Mouse (Mus musculus) midbrain, embryonic 11.5 days (tissue): ENCODE results near the gene Polrmt. TPM values are rescaled to one million over a fixed set of nuclear protein-coding genes. Genes with fewer than 3 reads are reported as not detected.
"Not testable (repeated sequence)": the region's sequence is repeated elsewhere in the genome, so short reads cannot be mapped to it uniquely, and the experiment has no call there.

Source experiments
- ATAC-seq: fragments of 200-750 bp; cut with Nextera tagmentation; 2 replicates; pipeline ENCODE4 v1.8.0; 2017; ENCODE audit warnings: moderate TSS enrichment, moderate library complexity; ENCODE audit not compliant: low FRiP score
- DNase-seq: peaks from one replicate; pipeline ENCODE4 v3.0.0; 2015; ENCODE audit warnings: low spot score; ENCODE audit errors: missing footprints
- H3K27ac ChIP-seq: fragments of 300-500 bp; sonication (generic); 2 replicates; pipeline ENCODE4 v1.5.1; 2014; ENCODE audit warnings: low read depth, low read length
- H3K27me3 ChIP-seq: fragments of 300-500 bp; sonication (generic); 2 replicates; pipeline ENCODE4 v1.6.1; 2014; ENCODE audit warnings: mild to moderate bottlenecking, low read length, moderate library complexity, mixed read lengths; ENCODE audit not compliant: control insufficient read depth, insufficient read depth
- H3K36me3 ChIP-seq: fragments of 300-500 bp; sonication (generic); 2 replicates; pipeline ENCODE4 v1.6.1; 2014; ENCODE audit warnings: mild to moderate bottlenecking, low read length, moderate library complexity, mixed read lengths; ENCODE audit not compliant: control insufficient read depth, insufficient read depth
- H3K4me1 ChIP-seq: fragments of 300-500 bp; sonication (generic); 2 replicates; pipeline ENCODE4 v1.6.1; 2014; ENCODE audit warnings: low read length; ENCODE audit not compliant: control insufficient read depth, insufficient read depth
- H3K4me2 ChIP-seq: fragments of 300-500 bp; sonication (generic); 2 replicates; pipeline ENCODE4 v1.6.1; 2014; ENCODE audit warnings: mild to moderate bottlenecking, moderate library complexity
- H3K4me3 ChIP-seq: fragments of 300-500 bp; sonication (generic); 2 replicates; pipeline ENCODE4 v1.5.1; 2014; ENCODE audit warnings: low read depth, low read length
- H3K9ac ChIP-seq: fragments of 300-500 bp; sonication (generic); 2 replicates; pipeline ENCODE4 v1.6.1; 2014; ENCODE audit warnings: low read length
- H3K9me3 ChIP-seq: fragments of 300-500 bp; sonication (generic); 2 replicates; pipeline ENCODE4 v1.6.1; 2016; ENCODE audit warnings: low read length; ENCODE audit not compliant: control insufficient read depth
- WGBS: fragments of 180-500 bp; shearing (Covaris S2); extraction: QIAGEN DNeasy Blood & Tissue Kit; methylation state at CpG from one replicate; pipeline ENCODE4 v1.1.7; 2014; 5-methylcytosine and 5-hydroxymethylcytosine counted together
- polyA plus RNA-seq: library from polyadenylated mRNA; unstranded; fragments of >200 nt; fragmentation: Nextera tagmentation; extraction: Ambion mirVana; gene quantifications from 2 replicates; pipeline ENCODE4 v1.2.1, GENCODE M21; 2014

Gene Polrmt
- polyA plus RNA-seq, 1 experiment from 2014 or later, result 31.2 TPM

DNA sequence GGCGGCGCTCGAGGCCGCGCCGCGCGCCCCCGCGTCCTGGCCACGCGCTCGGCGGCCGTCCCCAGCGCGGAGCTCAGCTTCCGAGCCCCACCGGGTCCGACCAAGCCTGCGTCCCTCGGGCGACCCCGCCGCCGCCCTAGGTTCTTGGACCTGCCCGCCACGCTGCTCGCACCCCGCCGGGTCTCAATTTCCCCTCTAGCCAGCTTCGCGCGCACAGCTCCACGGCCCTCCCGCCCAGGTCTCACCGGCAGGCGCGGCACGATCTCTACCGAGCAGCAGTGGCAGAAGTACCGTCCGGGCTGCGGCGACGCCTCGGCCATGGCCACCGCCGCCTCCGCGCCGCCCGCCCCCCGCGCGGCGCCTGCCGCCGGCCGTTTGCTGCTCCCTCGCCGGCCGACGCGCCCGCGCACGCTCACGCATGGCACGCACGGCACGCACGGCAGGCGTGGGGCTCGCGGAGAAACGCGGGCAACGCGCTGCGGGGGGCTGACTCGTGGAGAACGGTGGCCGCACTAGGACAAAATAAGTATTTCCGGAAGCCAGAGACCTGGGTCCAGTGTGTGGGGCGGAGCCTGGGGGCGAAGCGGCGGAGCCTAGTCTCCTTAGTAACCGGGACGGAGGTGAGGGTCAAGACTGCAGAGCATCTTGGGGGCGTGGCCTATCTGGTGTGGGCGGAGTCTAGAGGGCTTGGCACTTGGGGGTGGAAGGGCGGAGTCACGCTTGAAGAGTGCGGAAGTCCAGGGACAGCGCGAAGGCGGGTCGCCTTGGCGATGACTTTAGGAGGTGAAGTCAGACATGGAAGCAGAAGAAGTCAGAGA lies 20.3 kb upstream of the Polrmt start, which contains the start of gene Rnf126:
TSS of gene Rnf126 (minus strand) at position 445 of the 818 bp plus-strand sequence.
- H3K36me3 ChIP-seq, result peaks cover 5% of the 10 kb centered on the region; the same call in 1 of the 2 replicates
- under 1% methylated on average over 82 of the region's 101 CpGs for WGBS
- no peaks in the 10 kb centered on the region for H3K9me3 ChIP-seq
- peak within 1 kb of the TSS; percentile 95 for H3K4me2 ChIP-seq
- peaks cover 22% of the 10 kb centered on the region for H3K4me1 ChIP-seq
- DNase-seq (peak; percentile 100), ATAC-seq (peak; percentile 92)
- H3K27me3 ChIP-seq, result no peaks in the 10 kb centered on the region
- peak within 1 kb of the TSS; percentile 97 for H3K4me3 ChIP-seq
- H3K9ac ChIP-seq, result peak within 1 kb of the TSS; percentile 97
- peak within 1 kb of the TSS; percentile 78 for H3K27ac ChIP-seq

DNA sequence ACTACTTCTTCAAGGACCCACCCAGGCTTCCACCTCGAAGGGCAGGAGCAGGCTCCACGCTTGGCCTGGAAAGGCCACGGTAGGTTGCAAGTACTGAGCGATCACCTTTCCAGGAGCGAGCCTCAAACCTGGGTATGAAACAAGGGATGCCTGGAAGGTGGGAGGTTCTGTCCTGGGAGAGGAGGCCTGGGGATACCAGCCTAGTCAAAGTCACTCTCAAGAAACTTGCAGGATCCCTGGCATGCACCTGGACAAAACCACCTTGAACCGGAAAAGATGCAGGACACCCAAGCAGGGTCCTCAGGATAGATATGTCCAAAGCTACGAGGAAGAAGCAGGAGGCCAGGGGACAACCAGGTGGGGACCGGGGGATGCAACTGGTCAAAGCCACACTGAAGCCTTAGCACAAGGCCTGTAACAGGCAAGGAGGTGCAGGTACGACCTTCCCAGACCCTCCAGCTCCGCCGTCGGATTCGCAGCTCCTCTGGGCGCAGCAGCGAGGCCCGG lies 19.7 kb upstream of the Polrmt start:
- peaks cover 12% of the 10 kb centered on the region for H3K36me3 ChIP-seq
- H3K4me1 ChIP-seq, result peaks cover 22% of the 10 kb centered on the region
- H3K9ac ChIP-seq, result peak overlapping the region; percentile 97
- peak overlapping the region; percentile 78 for H3K27ac ChIP-seq
- H3K4me2 ChIP-seq, result peak overlapping the region; percentile 95
- DNase-seq, result no peak
- peak overlapping the region; percentile 97 for H3K4me3 ChIP-seq
- ATAC-seq, result no peak
- H3K27me3 ChIP-seq, result no peaks in the 10 kb centered on the region
- 12% methylated on average over 13 of the region's 16 CpGs for WGBS
- no peaks in the 10 kb centered on the region for H3K9me3 ChIP-seq

DNA sequence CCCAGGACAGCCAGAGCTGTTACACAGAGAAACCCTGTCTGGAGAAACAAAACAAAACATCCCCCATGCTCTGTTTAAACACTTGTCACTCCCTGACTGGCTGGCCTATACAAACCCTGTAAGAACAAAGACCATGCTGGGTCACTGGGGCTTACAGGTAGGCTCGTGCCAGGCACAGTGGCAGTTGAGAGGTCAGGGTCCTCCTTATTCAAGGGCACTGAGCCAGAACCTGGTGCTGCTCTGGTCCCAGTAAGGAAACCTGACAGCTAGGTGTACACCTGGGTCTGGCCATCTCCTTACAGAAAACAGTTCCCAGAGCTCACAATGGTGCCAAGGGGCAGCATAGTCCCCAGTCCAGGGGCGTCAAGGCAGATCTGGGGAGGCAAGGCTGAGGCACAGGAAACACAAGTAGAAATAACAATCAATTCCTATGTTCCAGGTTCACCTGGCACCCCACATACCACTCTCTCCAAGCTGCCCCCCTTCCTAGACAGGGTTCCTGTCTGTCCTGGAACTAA lies 18.9 kb upstream of the Polrmt start:
- ATAC-seq, result no peak
- H3K4me1 ChIP-seq, result peaks cover 22% of the 10 kb centered on the region
- no peak overlapping the region for H3K27ac ChIP-seq

DNA sequence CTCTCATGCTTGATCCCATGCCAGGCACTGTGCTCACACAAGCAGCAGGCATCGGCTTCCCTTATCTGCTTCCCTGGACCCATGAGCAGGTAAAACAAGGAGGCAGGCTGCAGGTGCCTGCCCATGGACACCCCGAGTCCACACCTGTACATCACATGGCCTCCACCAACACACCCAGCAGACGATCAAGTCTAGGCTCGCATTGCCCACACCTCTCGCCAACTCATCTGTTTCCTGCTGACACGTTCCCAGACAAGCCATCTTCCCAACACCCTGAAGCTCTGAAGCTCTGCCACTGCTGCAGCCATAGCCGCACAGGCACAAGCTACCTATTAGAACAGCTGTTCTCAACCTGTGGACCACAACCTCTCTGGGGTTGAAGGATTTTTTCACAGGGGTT lies 17.9 kb upstream of the Polrmt start:
- ATAC-seq (no peak), DNase-seq (no peak)
- Histone ChIP-seq H3K27me3 (no peaks in the 10 kb centered on the region), H3K4me3 (no peak overlapping the region), H3K4me1 (peaks cover 22% of the 10 kb centered on the region), H3K9ac (peak overlapping the region; percentile 5; the same call in 1 of the 2 replicates), H3K36me3 (peaks cover 18% of the 10 kb centered on the region), H3K27ac (no peak overlapping the region), H3K4me2 (no peak overlapping the region), H3K9me3 (no peaks in the 10 kb centered on the region)
- 87% methylated on average over 7 of the region's 7 CpGs for WGBS

More for the DNA sequence above, 18.9 kb upstream of the Polrmt start:
- no peaks in the 10 kb centered on the region for H3K27me3 ChIP-seq
- peaks cover 17% of the 10 kb centered on the region for H3K36me3 ChIP-seq
- peak overlapping the region; percentile 95 for H3K4me2 ChIP-seq
- WGBS, result 64% methylated on average over 2 of the region's 2 CpGs
- H3K9ac ChIP-seq, result peak overlapping the region; percentile 97
- H3K9me3 ChIP-seq, result no peaks in the 10 kb centered on the region
- no peak for DNase-seq
- peak overlapping the region; percentile 97 for H3K4me3 ChIP-seq

DNA sequence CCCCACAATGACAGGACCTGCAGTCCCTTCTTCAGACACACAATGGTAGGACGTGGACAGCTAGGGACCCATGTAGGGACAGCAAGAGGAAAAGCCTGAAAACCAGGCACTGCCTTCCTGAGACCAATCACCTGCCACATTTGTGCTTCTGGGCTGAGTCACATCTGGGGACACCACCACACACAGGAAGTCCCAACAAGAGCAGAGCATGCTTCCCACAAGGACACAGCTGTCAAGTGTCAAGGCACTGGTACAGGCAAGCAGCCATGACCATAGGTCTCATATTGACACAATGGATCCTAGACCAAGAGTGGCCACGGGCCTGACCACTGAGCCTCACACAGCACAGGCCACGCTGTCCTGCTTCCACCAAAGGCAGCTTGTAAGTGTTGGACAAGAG lies 16.5 kb upstream of the Polrmt start:
- Histone ChIP-seq H3K4me2 (no peak overlapping the region), H3K9me3 (no peaks in the 10 kb centered on the region), H3K27me3 (no peaks in the 10 kb centered on the region), H3K27ac (no peak overlapping the region), H3K9ac (no peak overlapping the region), H3K4me3 (no peak overlapping the region), H3K36me3 (peaks cover 31% of the 10 kb centered on the region), H3K4me1 (peaks cover 19% of the 10 kb centered on the region)
- 86% methylated on average over 3 of the region's 3 CpGs for WGBS
- no peak for ATAC-seq
- DNase-seq, result no peak

DNA sequence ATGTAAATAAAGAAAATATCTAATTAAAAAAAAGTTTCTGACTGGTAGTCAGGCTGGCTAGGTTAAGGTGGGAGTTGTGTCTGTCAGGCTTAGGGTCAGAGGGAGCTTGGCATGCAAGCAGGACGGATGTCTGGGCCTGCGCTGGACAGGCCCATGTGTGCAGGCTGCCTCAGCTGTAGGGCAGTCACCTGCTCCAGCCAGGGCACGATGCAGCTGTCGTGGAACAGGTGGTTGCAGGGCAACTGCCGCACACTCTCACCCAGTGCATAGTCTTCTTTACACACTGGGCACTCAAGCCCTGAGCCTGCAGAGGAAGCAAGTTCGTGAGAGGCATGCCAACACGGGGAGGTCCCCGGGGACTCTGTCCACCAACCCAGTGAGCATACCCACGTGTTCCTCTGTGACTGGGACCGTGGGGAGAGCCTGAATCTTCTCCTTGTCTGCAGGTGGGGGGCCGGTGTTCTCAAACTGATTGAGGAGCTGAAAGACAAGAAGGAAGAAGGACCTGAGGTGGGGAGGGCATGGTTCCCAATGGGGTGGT lies 14.3 kb upstream of the Polrmt start:
- no peaks in the 10 kb centered on the region for H3K27me3 ChIP-seq
- H3K36me3 ChIP-seq, result peaks cover 38% of the 10 kb centered on the region
- H3K4me3 ChIP-seq, result no peak overlapping the region
- DNase-seq (no peak), ATAC-seq (no peak)
- H3K27ac ChIP-seq, result no peak overlapping the region
- no peak overlapping the region for H3K4me2 ChIP-seq
- 95% methylated on average over 11 of the region's 11 CpGs for WGBS
- peaks cover 11% of the 10 kb centered on the region for H3K4me1 ChIP-seq
- H3K9ac ChIP-seq, result no peak overlapping the region
- H3K9me3 ChIP-seq, result no peaks in the 10 kb centered on the region

DNA sequence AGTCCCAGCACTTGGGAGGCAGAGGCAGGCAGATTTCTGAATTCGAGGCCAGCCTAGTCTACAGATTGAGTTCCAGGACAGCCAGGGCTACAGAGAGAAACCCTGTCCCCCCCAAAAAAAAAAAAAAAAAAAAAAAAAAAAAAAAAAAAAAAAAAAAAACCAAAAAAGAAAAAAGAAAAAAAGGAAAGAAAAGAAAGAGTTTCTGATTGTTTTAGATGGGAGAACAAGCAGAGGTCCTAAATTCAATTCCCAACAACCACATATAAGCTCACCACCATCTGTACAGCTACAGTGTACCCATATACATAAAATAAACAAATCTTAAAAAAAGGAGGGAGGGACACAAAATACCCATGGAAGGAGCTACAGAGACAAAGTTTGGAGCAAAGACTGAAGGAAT lies 13.3 kb upstream of the Polrmt start:
- H3K27ac ChIP-seq, H3K4me1 ChIP-seq, DNase-seq, H3K4me3 ChIP-seq, H3K9ac ChIP-seq, ATAC-seq, H3K27me3 ChIP-seq, H3K9me3 ChIP-seq, H3K4me2 ChIP-seq: not testable (repeated sequence)
- WGBS, result 85% methylated on average over 1 of the region's 1 CpGs
- peaks cover 38% of the 10 kb centered on the region for H3K36me3 ChIP-seq

DNA sequence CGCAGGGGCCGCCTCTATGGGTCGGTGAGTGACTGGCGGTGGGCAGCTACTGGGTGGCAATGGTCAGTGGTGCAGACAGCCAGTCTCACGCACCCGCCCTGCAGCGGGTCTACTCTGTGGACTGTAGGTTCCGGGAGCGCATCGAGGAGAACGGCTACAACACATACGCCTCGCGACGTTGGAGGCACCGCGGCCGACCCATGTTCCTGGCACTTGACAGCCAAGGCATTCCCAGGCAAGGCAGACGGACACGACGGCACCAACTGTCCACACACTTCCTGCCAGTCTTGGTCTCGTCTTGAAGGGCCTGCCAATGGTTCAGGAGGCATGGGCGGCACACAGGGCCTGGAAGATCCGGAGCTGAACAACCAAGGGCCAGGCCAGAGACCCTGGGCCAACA lies 10.3 kb upstream of the Polrmt start:
- H3K4me3 ChIP-seq, result no peak overlapping the region
- no peaks in the 10 kb centered on the region for H3K27me3 ChIP-seq
- peaks cover 8% of the 10 kb centered on the region for H3K4me1 ChIP-seq
- no peak overlapping the region for H3K27ac ChIP-seq
- H3K36me3 ChIP-seq, result peaks cover 32% of the 10 kb centered on the region
- no peak for ATAC-seq
- no peaks in the 10 kb centered on the region for H3K9me3 ChIP-seq
- no peak overlapping the region for H3K4me2 ChIP-seq
- WGBS, result 91% methylated on average over 24 of the region's 24 CpGs
- no peak for DNase-seq
- H3K9ac ChIP-seq, result no peak overlapping the region

DNA sequence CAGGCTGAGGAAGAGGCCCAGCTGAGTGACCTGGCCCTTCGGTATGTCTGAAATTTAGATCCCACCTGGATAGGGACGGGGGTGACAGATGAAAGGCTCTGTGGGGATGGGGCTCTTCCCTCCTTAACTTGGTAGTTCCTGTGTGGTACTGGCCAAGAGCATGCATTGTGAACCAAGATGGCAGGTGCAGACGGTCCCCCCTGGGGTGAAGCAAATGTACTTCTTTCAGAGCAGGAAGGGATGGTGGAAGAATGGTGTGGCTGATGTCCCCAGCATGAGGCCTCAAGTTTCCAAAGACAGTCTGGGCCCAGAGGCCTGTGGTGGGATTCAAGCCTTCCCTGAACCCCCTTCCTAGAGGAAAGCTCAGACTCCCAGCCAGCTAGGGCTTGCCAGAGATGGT lies 9.5 kb upstream of the Polrmt start:
- no peak for DNase-seq
- WGBS, result 83% methylated on average over 3 of the region's 3 CpGs
- H3K4me3 ChIP-seq, result no peak overlapping the region

More for the DNA sequence above, 9.5 kb upstream of the Polrmt start:
- no peak overlapping the region for H3K27ac ChIP-seq
- no peak overlapping the region for H3K9ac ChIP-seq
- ATAC-seq, result no peak
- H3K4me1 ChIP-seq, result peaks cover 8% of the 10 kb centered on the region
- H3K27me3 ChIP-seq, result no peaks in the 10 kb centered on the region
- H3K9me3 ChIP-seq, result no peaks in the 10 kb centered on the region
- no peak overlapping the region for H3K4me2 ChIP-seq
- peaks cover 26% of the 10 kb centered on the region for H3K36me3 ChIP-seq
